Mouse (Mus musculus): ENCODE data around the gene Rcan1. TPM values are rescaled to one million over a fixed set of nuclear protein-coding genes. Genes with fewer than 3 reads are reported as not detected.

Rcan1 gene
- polyA plus RNA-seq, 1 experiment from 2014 or later: 36.7 TPM

DNA sequence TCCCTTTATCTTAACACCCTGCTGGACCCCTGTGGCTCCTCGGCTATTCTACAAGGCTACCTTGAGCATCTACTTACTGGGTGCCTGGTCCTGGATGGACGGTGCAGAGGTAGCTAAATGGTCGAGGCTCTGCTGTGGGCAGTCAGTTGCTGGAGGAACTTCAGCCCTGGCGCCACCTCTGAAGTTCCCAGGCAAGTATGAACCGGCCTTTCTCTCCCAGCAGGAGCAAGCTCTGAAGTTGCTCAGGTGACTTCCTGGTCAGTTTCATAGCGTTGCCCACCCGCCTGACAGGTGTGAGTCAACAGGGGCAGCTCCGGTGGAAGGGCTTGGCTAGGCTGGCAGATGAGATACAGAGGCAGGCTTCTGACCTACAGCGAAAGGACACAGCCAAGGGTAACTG lies 111.4 kb downstream of the Rcan1 start, which contains the start of gene Kcne1:
TSS of gene Kcne1 (minus strand) at position 240 of the 400 bp plus-strand sequence.
- Histone ChIP-seq H3K27ac (no peak within 1 kb of the TSS), H3K4me3 (no peak within 1 kb of the TSS), H3K9me3 (no peaks in the 10 kb centered on the region), H3K4me2 (replicated peaks) (no peak within 1 kb of the TSS), H3K4me1 (peaks cover 16% of the 10 kb centered on the region), H3K36me3 (no peaks in the 10 kb centered on the region), H3K9ac (no peak within 1 kb of the TSS), H3K27me3 (peaks cover 11% of the 10 kb centered on the region)
- ATAC-seq (ENCODE audit: insufficient number of reproducible peaks, insufficient read depth, low FRiP score, low TSS enrichment): peak; percentile 11; the same call in 1 of the 2 replicates
- 53% methylated on average over 9 of the region's 9 CpGs for WGBS

DNA sequence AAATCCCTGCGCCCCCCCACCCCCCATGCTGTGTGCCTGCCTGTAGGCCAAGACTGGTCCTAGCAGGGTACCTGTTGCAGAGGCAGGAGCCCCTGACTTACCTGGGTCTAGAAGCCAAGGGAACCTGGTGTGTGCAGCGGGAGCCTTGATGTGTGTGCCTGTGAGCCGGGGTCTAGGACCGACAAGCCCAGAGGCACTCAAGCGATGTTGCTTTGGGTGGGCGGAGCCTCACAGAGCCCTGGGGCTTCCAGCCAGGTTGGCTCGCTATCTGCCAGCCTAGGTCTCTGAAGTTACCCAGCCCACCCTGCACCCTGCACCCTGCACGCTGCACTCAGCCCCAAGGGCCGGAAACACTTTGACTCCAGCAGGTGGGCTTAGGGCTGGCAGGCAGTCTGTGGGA lies 111.9 kb downstream of the Rcan1 start:
- peak; percentile 45; the same call in 1 of the 2 replicates for ATAC-seq (ENCODE audit: insufficient number of reproducible peaks, insufficient read depth, low FRiP score, low TSS enrichment)
- WGBS: 14% methylated on average over 9 of the region's 9 CpGs
- Histone ChIP-seq H3K9me3 (no peaks in the 10 kb centered on the region), H3K4me3 (no peak overlapping the region), H3K27ac (no peak overlapping the region), H3K9ac (no peak overlapping the region), H3K4me1 (peaks cover 20% of the 10 kb centered on the region), H3K27me3 (peaks cover 11% of the 10 kb centered on the region), H3K36me3 (no peaks in the 10 kb centered on the region), H3K4me2 (replicated peaks) (no peak overlapping the region)

DNA sequence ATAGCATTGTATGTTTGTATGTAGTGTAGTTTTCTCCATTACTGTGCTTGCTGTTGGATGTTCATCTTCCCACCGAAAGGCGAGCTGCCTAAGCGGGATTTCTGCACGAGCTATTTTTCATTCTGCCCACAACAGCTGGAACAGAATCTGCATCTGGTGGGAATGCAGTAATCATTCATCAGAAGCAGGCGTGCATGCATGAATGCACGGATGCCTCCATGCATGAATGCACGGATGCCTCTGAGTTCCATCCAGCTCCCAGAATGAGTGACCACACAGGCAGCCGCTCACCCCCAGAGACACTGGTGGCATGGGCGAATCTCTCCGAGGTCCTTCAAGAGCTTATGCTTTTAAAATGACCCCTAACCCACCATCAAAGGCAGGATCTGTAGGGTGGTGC lies 113.1 kb downstream of the Rcan1 start:
- H3K4me3 ChIP-seq: no peak overlapping the region
- H3K9me3 ChIP-seq: no peaks in the 10 kb centered on the region
- H3K9ac ChIP-seq: no peak overlapping the region
- H3K27me3 ChIP-seq: peaks cover 11% of the 10 kb centered on the region
- H3K36me3 ChIP-seq: no peaks in the 10 kb centered on the region
- no peak overlapping the region for H3K27ac ChIP-seq
- H3K4me2 ChIP-seq (replicated peaks): no peak overlapping the region
- WGBS: 53% methylated on average over 10 of the region's 10 CpGs
- no peak for ATAC-seq (ENCODE audit: insufficient number of reproducible peaks, insufficient read depth, low FRiP score, low TSS enrichment)
- peaks cover 20% of the 10 kb centered on the region for H3K4me1 ChIP-seq

DNA sequence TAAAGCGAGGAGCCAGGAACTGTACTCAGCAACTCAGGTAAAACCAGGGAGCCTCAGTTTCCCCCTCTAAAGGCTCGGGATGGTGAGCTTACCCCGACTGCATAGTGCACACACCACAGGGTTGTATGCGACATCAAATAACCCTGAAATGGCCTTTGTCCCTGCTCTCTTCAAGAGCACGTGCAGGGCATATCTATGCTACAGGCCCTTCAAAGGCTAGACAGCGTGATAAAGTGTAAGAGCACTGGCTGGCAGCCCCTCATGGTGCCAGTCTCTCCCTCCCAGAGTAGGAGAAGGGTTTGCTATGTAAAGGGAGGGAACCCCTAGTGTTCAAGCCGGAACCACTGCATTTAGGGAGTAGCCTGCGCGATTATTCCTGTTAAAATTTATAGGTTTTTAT lies 113.6 kb downstream of the Rcan1 start:
- no peak overlapping the region for H3K9ac ChIP-seq
- H3K4me2 ChIP-seq (replicated peaks): no peak overlapping the region
- peaks cover 20% of the 10 kb centered on the region for H3K4me1 ChIP-seq
- WGBS: 76% methylated on average over 9 of the region's 9 CpGs
- no peak overlapping the region for H3K4me3 ChIP-seq
- no peak for ATAC-seq (ENCODE audit: insufficient number of reproducible peaks, insufficient read depth, low FRiP score, low TSS enrichment)
- no peaks in the 10 kb centered on the region for H3K36me3 ChIP-seq
- no peak overlapping the region for H3K27ac ChIP-seq
- peaks cover 11% of the 10 kb centered on the region for H3K27me3 ChIP-seq
- H3K9me3 ChIP-seq: no peaks in the 10 kb centered on the region

DNA sequence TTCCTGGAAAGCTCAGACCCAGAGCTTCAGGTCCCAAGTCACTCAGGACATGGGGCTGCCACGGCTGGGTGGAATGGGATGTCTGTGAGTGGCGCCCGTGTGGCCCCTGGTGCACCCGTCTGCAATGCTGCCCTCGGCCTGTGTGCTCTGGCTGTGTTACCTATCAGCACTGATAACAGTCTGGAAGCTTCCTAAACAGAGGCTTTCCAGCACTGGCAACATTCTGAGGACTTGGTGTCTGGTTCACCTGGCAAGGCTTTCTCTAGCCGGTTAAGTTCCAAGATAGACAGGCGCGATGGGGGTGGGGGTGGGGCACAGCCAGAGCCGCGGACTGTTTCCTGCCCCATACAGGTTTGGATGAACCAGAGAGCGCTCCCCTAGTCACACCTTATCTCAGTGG lies 114.7 kb downstream of the Rcan1 start:
- peaks cover 15% of the 10 kb centered on the region for H3K27me3 ChIP-seq
- no peaks in the 10 kb centered on the region for H3K36me3 ChIP-seq
- 71% methylated on average over 11 of the region's 11 CpGs for WGBS
- no peak overlapping the region for H3K4me2 ChIP-seq (replicated peaks)
- no peak overlapping the region for H3K9ac ChIP-seq
- no peak overlapping the region for H3K4me3 ChIP-seq
- H3K4me1 ChIP-seq: peaks cover 20% of the 10 kb centered on the region
- no peaks in the 10 kb centered on the region for H3K9me3 ChIP-seq
- no peak overlapping the region for H3K27ac ChIP-seq
- ATAC-seq (ENCODE audit: insufficient number of reproducible peaks, insufficient read depth, low FRiP score, low TSS enrichment): no peak

DNA sequence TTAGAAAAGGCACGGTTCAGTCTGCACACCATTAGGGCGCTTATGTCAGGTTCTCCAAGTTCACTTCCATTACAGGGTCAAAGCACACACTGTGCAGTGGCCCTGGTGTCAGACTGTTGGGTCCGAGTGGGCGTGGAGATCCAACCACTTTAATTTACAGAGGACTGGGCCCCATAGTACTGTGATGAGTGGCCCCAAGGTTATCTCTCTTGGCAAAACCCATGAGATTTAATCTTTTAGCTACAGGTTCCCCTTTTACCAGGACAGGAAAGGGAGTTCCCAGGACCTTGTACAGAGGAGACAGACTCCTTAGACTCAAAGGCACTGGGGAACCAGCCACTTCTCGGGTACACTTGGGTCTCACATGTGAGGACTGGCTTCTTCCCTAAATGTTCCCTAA lies 115.3 kb downstream of the Rcan1 start:
- Histone ChIP-seq H3K4me2 (replicated peaks) (no peak overlapping the region), H3K36me3 (no peaks in the 10 kb centered on the region), H3K4me3 (no peak overlapping the region), H3K9me3 (no peaks in the 10 kb centered on the region), H3K4me1 (peaks cover 20% of the 10 kb centered on the region), H3K27ac (no peak overlapping the region), H3K9ac (no peak overlapping the region), H3K27me3 (peaks cover 15% of the 10 kb centered on the region)
- no peak for ATAC-seq (ENCODE audit: insufficient number of reproducible peaks, insufficient read depth, low FRiP score, low TSS enrichment)
- WGBS: 65% methylated on average over 5 of the region's 5 CpGs

DNA sequence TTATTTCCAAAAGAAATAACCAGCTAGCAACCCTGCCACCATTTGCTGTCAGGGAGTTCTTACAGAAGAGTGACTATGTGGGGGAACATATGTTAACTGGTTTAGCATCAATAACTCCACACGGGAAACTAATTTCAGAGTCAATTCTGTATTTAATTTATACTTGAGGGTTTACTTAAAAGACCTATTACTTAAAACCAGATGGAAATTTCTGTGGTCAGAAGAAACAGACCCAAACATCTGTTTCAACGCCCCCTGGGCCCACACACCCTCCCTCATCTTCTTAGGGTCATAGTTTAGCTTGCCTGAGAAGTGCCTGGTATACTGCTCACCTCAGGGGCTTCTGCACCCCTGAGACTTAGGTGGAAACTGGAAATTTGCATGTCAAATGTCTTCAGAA lies 116.8 kb downstream of the Rcan1 start:
- Histone ChIP-seq H3K27me3 (peaks cover 10% of the 10 kb centered on the region), H3K36me3 (no peaks in the 10 kb centered on the region), H3K9ac (no peak overlapping the region), H3K9me3 (no peaks in the 10 kb centered on the region), H3K4me2 (replicated peaks) (no peak overlapping the region), H3K4me3 (no peak overlapping the region), H3K4me1 (peaks cover 15% of the 10 kb centered on the region), H3K27ac (no peak overlapping the region)
- ATAC-seq (ENCODE audit: insufficient number of reproducible peaks, insufficient read depth, low FRiP score, low TSS enrichment): no peak
- 30% methylated on average over 2 of the region's 2 CpGs for WGBS

DNA sequence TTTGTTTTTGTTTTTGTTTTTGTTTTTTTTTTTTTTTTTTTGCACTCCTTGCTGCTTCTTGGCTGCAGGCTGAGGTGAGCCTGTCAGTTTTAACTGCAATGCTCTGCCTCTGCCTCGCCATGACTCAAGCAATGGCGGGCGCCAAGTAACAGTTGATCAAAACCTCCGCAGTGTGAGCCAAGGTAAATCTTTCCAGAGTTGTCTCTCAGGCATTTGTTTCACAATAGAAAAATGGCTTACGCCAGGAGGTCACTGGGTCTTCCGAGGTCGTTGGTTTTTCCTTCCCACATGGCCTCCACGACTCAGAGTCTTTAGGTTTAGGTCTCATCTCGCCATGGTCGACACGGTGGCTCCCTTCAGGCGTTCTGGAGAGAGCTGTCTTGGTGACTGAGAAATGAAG lies 117.4 kb downstream of the Rcan1 start:
- no peak overlapping the region for H3K4me3 ChIP-seq
- WGBS: 82% methylated on average over 12 of the region's 12 CpGs
- H3K9ac ChIP-seq: no peak overlapping the region
- H3K27ac ChIP-seq: no peak overlapping the region
- no peaks in the 10 kb centered on the region for H3K36me3 ChIP-seq
- H3K27me3 ChIP-seq: peaks cover 8% of the 10 kb centered on the region
- H3K4me1 ChIP-seq: peaks cover 12% of the 10 kb centered on the region; the same call in 1 of the 2 replicates
- ATAC-seq (ENCODE audit: insufficient number of reproducible peaks, insufficient read depth, low FRiP score, low TSS enrichment): no peak
- no peak overlapping the region for H3K4me2 ChIP-seq (replicated peaks)
- no peaks in the 10 kb centered on the region for H3K9me3 ChIP-seq

DNA sequence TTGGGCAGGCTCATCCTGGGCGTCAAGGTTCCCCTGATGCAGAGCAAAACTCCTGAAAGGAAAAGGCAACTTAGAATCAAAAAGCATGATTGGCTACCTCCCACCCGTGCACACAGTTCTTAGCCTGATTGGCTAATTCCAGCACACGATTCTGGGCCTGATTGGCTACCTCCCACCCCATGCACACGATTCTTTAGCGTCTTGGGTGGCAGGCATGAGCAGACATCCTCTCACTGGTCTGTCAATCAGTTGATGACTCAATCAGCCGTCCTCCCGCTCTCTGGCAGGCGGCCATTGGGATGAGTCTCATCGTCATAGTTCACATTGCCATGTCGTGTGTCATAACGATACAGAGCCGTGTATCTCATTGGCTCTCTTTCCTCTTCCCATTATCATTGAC lies 121.7 kb downstream of the Rcan1 start:
- H3K4me2 ChIP-seq (replicated peaks): no peak overlapping the region
- H3K9ac ChIP-seq: no peak overlapping the region
- no peaks in the 10 kb centered on the region for H3K36me3 ChIP-seq
- H3K4me1 ChIP-seq: peaks cover 6% of the 10 kb centered on the region; the same call in 1 of the 2 replicates
- no peak overlapping the region for H3K27ac ChIP-seq
- ATAC-seq (ENCODE audit: insufficient number of reproducible peaks, insufficient read depth, low FRiP score, low TSS enrichment): no peak
- no peaks in the 10 kb centered on the region for H3K9me3 ChIP-seq
- peaks cover 4% of the 10 kb centered on the region; the same call in 1 of the 2 replicates for H3K27me3 ChIP-seq
- no peak overlapping the region for H3K4me3 ChIP-seq
- WGBS: 90% methylated on average over 12 of the region's 12 CpGs

DNA sequence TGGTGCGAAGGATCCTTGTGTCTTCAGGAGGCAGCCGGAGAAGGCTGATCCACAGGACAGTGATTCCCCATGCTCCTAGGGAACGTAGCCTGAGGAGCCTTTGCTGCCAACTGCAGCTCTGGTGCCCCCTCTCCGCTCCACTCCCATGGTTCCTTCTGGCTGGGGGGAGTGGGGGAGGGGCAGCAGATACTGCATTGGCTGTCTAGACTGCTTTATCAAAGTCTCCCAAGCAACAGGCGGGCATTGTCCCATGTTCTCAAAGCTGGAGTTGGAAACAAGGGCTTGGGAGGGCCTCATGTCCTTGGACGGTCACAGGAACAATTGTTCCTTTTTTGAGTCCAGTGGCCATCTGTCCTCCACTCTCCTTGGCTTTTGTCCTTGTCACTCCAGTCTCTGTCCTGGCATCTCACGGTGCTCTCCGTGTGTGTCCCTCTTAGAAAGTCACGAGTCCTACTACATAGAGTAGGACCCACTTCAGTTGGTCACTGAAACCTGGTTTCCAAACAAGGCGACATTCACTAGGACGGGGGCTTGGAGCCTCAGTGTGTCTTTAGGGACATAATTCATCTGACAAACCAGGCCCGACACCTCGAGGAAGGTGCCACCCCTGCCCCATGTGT lies 124.3 kb downstream of the Rcan1 start:
- ATAC-seq (ENCODE audit: insufficient number of reproducible peaks, insufficient read depth, low FRiP score, low TSS enrichment): no peak
- Histone ChIP-seq H3K4me1 (0 out of 2 replicates have a peak, but pooled peaks cover 6% of the 10 kb centered on the region), H3K27ac (no peak overlapping the region)

DNA sequence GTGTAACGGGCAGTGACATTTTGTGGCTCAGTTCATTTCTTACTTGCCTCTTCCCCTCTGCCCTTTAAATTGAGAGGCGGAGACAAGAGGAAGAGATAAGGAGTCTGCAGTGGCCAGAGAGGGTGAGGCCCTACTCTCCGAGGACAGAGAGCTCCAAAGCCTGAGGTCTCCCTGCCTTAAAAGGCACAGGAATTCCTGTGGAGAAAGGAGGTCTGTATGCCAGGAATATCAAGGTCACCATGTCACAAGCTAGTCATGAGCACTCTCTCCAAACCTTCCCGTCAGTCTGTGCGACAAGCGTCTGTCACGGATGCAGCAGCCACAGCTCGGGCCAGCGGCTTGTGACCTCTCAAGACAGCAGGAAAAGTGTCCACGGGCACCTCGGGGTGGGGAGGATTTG lies 125.5 kb downstream of the Rcan1 start:
- WGBS: 66% methylated on average over 11 of the region's 11 CpGs
- no peak for ATAC-seq (ENCODE audit: insufficient number of reproducible peaks, insufficient read depth, low FRiP score, low TSS enrichment)
- Histone ChIP-seq H3K4me2 (replicated peaks) (no peak overlapping the region), H3K4me3 (no peak overlapping the region), H3K36me3 (no peaks in the 10 kb centered on the region), H3K9me3 (no peaks in the 10 kb centered on the region), H3K27me3 (no peaks in the 10 kb centered on the region), H3K9ac (no peak overlapping the region), H3K27ac (no peak overlapping the region), H3K4me1 (0 out of 2 replicates have a peak, but pooled peaks cover 8% of the 10 kb centered on the region)

More for the DNA sequence above, 124.3 kb downstream of the Rcan1 start:
- no peaks in the 10 kb centered on the region for H3K27me3 ChIP-seq
- H3K9me3 ChIP-seq: no peaks in the 10 kb centered on the region
- H3K36me3 ChIP-seq: no peaks in the 10 kb centered on the region
- no peak overlapping the region for H3K4me2 ChIP-seq (replicated peaks)
- no peak overlapping the region for H3K9ac ChIP-seq
- WGBS: 64% methylated on average over 13 of the region's 13 CpGs
- H3K4me3 ChIP-seq: no peak overlapping the region
